Mouse (Mus musculus) testis, adult 2 months (tissue): ENCODE data around the gene Cul4a.

ENCODE experiments used
- CTCF ChIP-seq: fragments of 200-500 bp; IDR thresholded peaks from 2 replicates; pipeline ENCODE4 v1.5.1; 2012; ENCODE audit warnings: low read depth, mild to moderate bottlenecking, inconsistent platforms, low read length, moderate library complexity; ENCODE audit not compliant: control insufficient read depth, insufficient read depth, insufficient replicate concordance
- POLR2A ChIP-seq: fragments of 200-500 bp; IDR thresholded peaks from 2 replicates; pipeline ENCODE4 v1.6.1; 2012; ENCODE audit warnings: low read depth, mild to moderate bottlenecking, inconsistent platforms, low read length, moderate library complexity; ENCODE audit not compliant: control insufficient read depth

DNA sequence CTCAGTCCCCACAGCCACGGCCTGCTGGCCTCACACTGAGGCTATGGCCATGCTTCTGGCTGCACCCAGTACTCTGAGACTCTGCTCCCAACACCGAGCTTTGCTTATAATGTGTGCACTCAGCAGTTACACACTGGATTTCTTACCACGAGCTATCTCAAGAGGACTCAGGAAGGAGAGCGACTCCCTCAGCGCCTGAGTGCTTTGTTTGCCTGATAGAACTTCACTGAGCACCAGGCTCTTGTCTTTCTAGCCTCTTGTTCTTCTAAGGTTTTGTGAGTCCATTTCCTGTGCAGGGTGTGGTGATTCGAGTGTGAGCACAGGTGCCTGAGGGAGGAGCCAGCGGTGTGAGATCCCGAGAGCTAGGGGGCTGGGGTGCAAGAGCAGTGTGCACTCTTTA is 19.5 kb downstream of the Cul4a start:
- TF ChIP-seq CTCF (no peak), POLR2A (no peak)
